Mouse (Mus musculus) MEL (cell line): Measurements from ENCODE around the gene Kif5c. TPM values are rescaled to one million over a fixed set of nuclear protein-coding genes. Genes with fewer than 3 reads are reported as not detected.

Experiments
- DNase-seq: peaks from one replicate; pipeline ENCODE4 v3.0.0; 2011; ENCODE audit warnings: low read depth, low spot score
- H3K27ac ChIP-seq: 2 replicates; pipeline ENCODE4 v1.5.1; 2012; ENCODE audit warnings: low read depth, mild to moderate bottlenecking, control low read depth, low read length, moderate library complexity; ENCODE audit not compliant: control insufficient read depth
- H3K27me3 ChIP-seq, 2 experiments: fragments of 150-350 bp in 1 of 2; sonication (generic) in 1 of 2; 2 replicates each; pipeline ENCODE4 v1.6.1; 2012; ENCODE audit warnings: low read length in 2 of 2, mild to moderate bottlenecking in 2 of 2, improper control_type of control experiment in 1 of 2, moderate library complexity in 1 of 2; ENCODE audit not compliant: insufficient read depth in 2 of 2, control insufficient read depth in 1 of 2
- H3K36me3 ChIP-seq, 2 experiments: 2 replicates each; pipeline ENCODE4 v1.6.1; 2012 to 2014; ENCODE audit warnings: low read length in 2 of 2, improper control_type of control experiment in 1 of 2, inconsistent platforms in 1 of 2, mild to moderate bottlenecking in 1 of 2; ENCODE audit not compliant: insufficient read depth in 2 of 2, control insufficient read depth in 1 of 2
- H3K4me1 ChIP-seq, 2 experiments: fragments of 150-350 bp in 1 of 2; sonication (generic) in 1 of 2; 2 replicates each; pipeline ENCODE4 v1.6.1; 2012; ENCODE audit warnings: low read length in 2 of 2, improper control_type of control experiment in 1 of 2, mild to moderate bottlenecking in 1 of 2; ENCODE audit not compliant: insufficient read depth in 2 of 2, control insufficient read depth in 1 of 2
- H3K4me3 ChIP-seq, 2 experiments: fragments of 150-350 bp in 1 of 2; sonication (generic) in 1 of 2; 2 replicates each; pipeline ENCODE4 v1.5.1; 2012; ENCODE audit warnings: low read depth in 2 of 2, low read length in 2 of 2, mild to moderate bottlenecking in 2 of 2, moderate library complexity in 2 of 2, control low read depth in 1 of 2, improper control_type of control experiment in 1 of 2; ENCODE audit not compliant: control insufficient read depth in 1 of 2, insufficient read depth in 1 of 2
- H3K79me2 ChIP-seq: 2 replicates; pipeline ENCODE4 v1.6.1; 2012; ENCODE audit warnings: mild to moderate bottlenecking, low read length, moderate library complexity; ENCODE audit not compliant: control insufficient read depth, poor library complexity, insufficient read depth
- H3K9ac ChIP-seq: 2 replicates; pipeline ENCODE4 v1.6.1; 2012; ENCODE audit warnings: low read depth, mild to moderate bottlenecking, control low read depth, low read length, moderate library complexity; ENCODE audit not compliant: control insufficient read depth, poor library complexity, severe bottlenecking
- H3K9me3 ChIP-seq: fragments of 150-350 bp; sonication (generic); replicated peaks from 2 replicates; pipeline ENCODE4 v1.6.1; 2012; ENCODE audit warnings: mild to moderate bottlenecking, low read length, improper control_type of control experiment, moderate library complexity; ENCODE audit not compliant: insufficient read depth
- CHD1 ChIP-seq: IDR thresholded peaks from 2 replicates; pipeline ENCODE4 v1.6.1; 2012; ENCODE audit warnings: low read depth, mild to moderate bottlenecking, inconsistent platforms, low read length, improper control_type of control experiment
- CHD2 ChIP-seq: IDR thresholded peaks from 2 replicates; pipeline ENCODE4 v1.6.1; 2011; ENCODE audit warnings: low read length, improper control_type of control experiment
- CTCF ChIP-seq, 3 experiments: IDR thresholded peaks in 2 of 3; conservative IDR thresholded peaks in 1 of 3; 2 replicates each; pipeline ENCODE4 v1.5.1; 2011 to 2012; ENCODE audit warnings: low read length in 3 of 3, low read depth in 2 of 3, mild to moderate bottlenecking in 2 of 3, improper control_type of control experiment in 1 of 3, inconsistent platforms in 1 of 3, mixed read lengths in 1 of 3, moderate library complexity in 1 of 3; ENCODE audit not compliant: control insufficient read depth in 1 of 3, insufficient read depth in 1 of 3, poor library complexity in 1 of 3, severe bottlenecking in 1 of 3
- E2F4 ChIP-seq: IDR thresholded peaks from 2 replicates; pipeline ENCODE4 v1.6.1; 2011; ENCODE audit warnings: low read depth, low read length, improper control_type of control experiment, borderline replicate concordance
- GABPA ChIP-seq: IDR thresholded peaks from 2 replicates; pipeline ENCODE4 v1.6.1; 2012; ENCODE audit warnings: low read depth, mild to moderate bottlenecking, inconsistent platforms, low read length, improper control_type of control experiment, moderate library complexity
- GATA1 ChIP-seq: IDR thresholded peaks from 2 replicates; pipeline ENCODE4 v1.6.1; 2011; ENCODE audit warnings: low read depth, low read length, improper control_type of control experiment
- KAT2A ChIP-seq: conservative IDR thresholded peaks from 2 replicates; pipeline ENCODE4 v1.6.1; 2012; ENCODE audit warnings: low read depth, low read length, improper control_type of control experiment, inconsistent platforms
- MAX ChIP-seq: IDR thresholded peaks from 2 replicates; pipeline ENCODE4 v1.6.1; 2011; ENCODE audit warnings: low read length, improper control_type of control experiment
- MXI1 ChIP-seq: IDR thresholded peaks from 2 replicates; pipeline ENCODE4 v1.6.1; 2011; ENCODE audit warnings: mild to moderate bottlenecking, low read depth, low read length, improper control_type of control experiment
- MYB ChIP-seq: IDR thresholded peaks from 2 replicates; pipeline ENCODE4 v1.6.1; 2011; ENCODE audit warnings: mild to moderate bottlenecking, low read depth, low read length, improper control_type of control experiment
- MYC ChIP-seq: IDR thresholded peaks from 2 replicates; pipeline ENCODE4 v1.6.1; 2011; ENCODE audit warnings: low read depth, mild to moderate bottlenecking, low read length, improper control_type of control experiment, moderate library complexity
- NELFE ChIP-seq: IDR thresholded peaks from 2 replicates; pipeline ENCODE4 v1.6.1; 2011; ENCODE audit warnings: low read depth, low read length, improper control_type of control experiment
- NRF1 ChIP-seq: IDR thresholded peaks from 2 replicates; pipeline ENCODE4 v1.6.1; 2014; ENCODE audit warnings: low read depth, mild to moderate bottlenecking, inconsistent platforms, low read length, improper control_type of control experiment, moderate library complexity; ENCODE audit not compliant: poor library complexity, insufficient read depth, severe bottlenecking
- POLR2A ChIP-seq, 2 experiments: IDR thresholded peaks; 2 replicates each; pipeline ENCODE4 v1.6.1; 2011 to 2012; ENCODE audit warnings: low read length in 2 of 2, mild to moderate bottlenecking in 2 of 2, control low read depth in 1 of 2, improper control_type of control experiment in 1 of 2, low read depth in 1 of 2, moderate library complexity in 1 of 2; ENCODE audit not compliant: control insufficient read depth in 1 of 2, insufficient read depth in 1 of 2, poor library complexity in 1 of 2
- POLR2AphosphoS5 ChIP-seq: IDR thresholded peaks from 2 replicates; pipeline ENCODE4 v1.6.1; 2012; ENCODE audit warnings: low read depth, borderline replicate concordance, mild to moderate bottlenecking, inconsistent platforms, low read length, moderate library complexity, mixed read lengths
- RAD21 ChIP-seq: IDR thresholded peaks from 2 replicates; pipeline ENCODE4 v1.6.1; 2011; ENCODE audit warnings: mild to moderate bottlenecking, low read depth, low read length, improper control_type of control experiment
- SIN3A ChIP-seq: IDR thresholded peaks from 2 replicates; pipeline ENCODE4 v1.6.1; 2012; ENCODE audit warnings: low read length, improper control_type of control experiment, inconsistent platforms
- TAL1 ChIP-seq: IDR thresholded peaks from 2 replicates; pipeline ENCODE4 v1.6.1; 2012; ENCODE audit warnings: mild to moderate bottlenecking, inconsistent platforms, low read length, moderate library complexity, mixed read lengths
- UBTF ChIP-seq: IDR thresholded peaks from 2 replicates; pipeline ENCODE4 v1.6.1; 2012; ENCODE audit warnings: low read depth, mild to moderate bottlenecking, inconsistent platforms, low read length, improper control_type of control experiment, moderate library complexity, borderline replicate concordance; ENCODE audit not compliant: insufficient read depth
- USF1 ChIP-seq: IDR thresholded peaks from 2 replicates; pipeline ENCODE4 v1.6.1; 2014; ENCODE audit warnings: low read depth, mild to moderate bottlenecking, inconsistent platforms, low read length, improper control_type of control experiment, moderate library complexity
- ZKSCAN1 ChIP-seq: IDR thresholded peaks from 2 replicates; pipeline ENCODE4 v1.6.1; 2012; ENCODE audit warnings: low read depth, mild to moderate bottlenecking, inconsistent platforms, low read length, improper control_type of control experiment, moderate library complexity
- ZMIZ1 ChIP-seq: IDR thresholded peaks from 2 replicates; pipeline ENCODE4 v1.6.1; 2012; ENCODE audit warnings: low read depth, mild to moderate bottlenecking, inconsistent platforms, low read length, improper control_type of control experiment, moderate library complexity
- polyA plus RNA-seq, 2 experiments: library from polyadenylated mRNA; stranded (reverse) in 1 of 2; unstranded in 1 of 2; fragments of >175 nt in 1 of 2; fragments of >200 nt in 1 of 2; gene quantifications; 2 replicates each; pipeline versions ENCODE4 v1.2.1 to v1.2.4; 2012; ENCODE audit warnings: low replicate concordance in 2 of 2, low read depth in 1 of 2; ENCODE audit not compliant: insufficient read length in 2 of 2, insufficient read depth in 1 of 2, missing spikeins in 1 of 2
- total RNA-seq: library from RNA; depleted of rRNA; stranded (reverse); fragments of 300-350 nt; gene quantifications from 2 replicates; pipeline ENCODE4 v1.2.3, GENCODE M21; 2012

The Kif5c gene
- total and polyA plus RNA-seq, 3 experiments = 0.26 to 0.39 TPM; not detected in 1

DNA sequence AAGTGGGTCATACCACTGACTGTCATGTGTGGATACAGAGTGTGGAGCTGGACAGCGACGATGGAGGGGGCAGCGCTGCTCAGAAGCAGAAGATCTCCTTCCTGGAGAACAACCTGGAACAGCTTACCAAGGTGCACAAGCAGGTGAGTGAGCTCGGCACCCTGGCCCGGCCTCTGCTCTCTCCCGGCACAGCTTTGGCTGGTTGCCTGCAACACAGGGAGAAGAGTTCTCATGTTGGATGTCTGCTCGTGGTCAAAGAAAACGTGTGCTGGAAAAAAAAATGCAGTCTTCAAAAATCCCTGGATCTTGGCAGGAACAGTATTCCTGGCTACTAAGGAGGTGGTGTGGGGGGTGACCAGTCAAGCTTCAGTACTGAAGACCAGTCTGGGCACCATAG lies 133.1 kb downstream of the Kif5c start (continued):
- no peak for TF ChIP-seq NELFE
- no peak for TF ChIP-seq GABPA
- TF ChIP-seq POLR2A (IDR thresholded peaks at IDR 0.05; ENCODE audit: control insufficient read depth in 1 of 2, insufficient read depth in 1 of 2, low read depth in 1 of 2, low read length in 2 of 2, poor library complexity in 1 of 2) = no peak

DNA sequence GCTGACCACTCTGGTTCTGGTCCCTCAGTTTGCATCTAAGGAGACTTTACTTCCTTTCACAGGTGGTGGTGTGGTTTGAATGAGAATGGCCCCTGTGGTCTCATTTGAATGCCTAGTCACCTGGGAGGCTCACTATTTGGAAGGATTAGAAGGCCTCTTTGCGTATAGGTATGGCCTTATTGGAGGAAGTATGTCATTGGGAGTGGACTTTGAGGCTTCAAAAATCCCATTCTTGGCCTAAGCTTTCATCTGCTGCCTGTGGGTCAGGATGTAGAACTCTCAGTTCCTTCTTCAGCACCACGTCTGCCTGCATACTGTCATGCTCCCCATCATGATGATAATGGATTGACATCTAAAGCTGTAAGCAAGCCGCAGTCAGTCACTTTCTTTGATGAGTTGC lies 134.0 kb downstream of the Kif5c start:
- H3K27ac ChIP-seq = no peak overlapping the region

DNA sequence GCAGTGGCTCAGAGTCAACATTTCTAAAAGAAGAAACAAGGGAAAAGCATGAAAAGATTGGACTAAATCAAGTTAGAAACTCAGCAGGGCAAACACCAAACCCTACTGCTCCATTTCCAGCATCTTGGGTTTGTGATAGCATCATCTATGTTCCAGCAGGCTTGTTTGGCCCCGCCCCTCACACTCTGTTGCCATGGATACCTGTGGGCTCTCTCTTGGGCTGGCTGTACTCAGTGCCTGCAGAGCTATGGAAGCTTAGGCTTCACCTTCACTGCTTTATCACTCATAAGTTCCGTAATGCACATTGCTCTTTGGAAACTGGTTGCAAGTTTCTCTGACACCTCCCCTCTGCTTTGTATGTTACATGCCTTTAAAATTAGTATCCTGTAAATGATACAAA lies 136.0 kb downstream of the Kif5c start:
- Histone ChIP-seq H3K9ac (no peak overlapping the region), H3K27me3 (no peaks in the 10 kb centered on the region), H3K4me1 (peaks cover 0 to 3% of the 10 kb centered on the region in 2 experiments; a peak in 2 of 4 replicates), H3K9me3 (no peaks in the 10 kb centered on the region), H3K4me3 (no peak overlapping the region), H3K27ac (no peak overlapping the region), H3K36me3 (no peaks in the 10 kb centered on the region), H3K79me2 (no peaks in the 10 kb centered on the region)
- peak; percentile 44 for DNase-seq
- no peak for TF ChIP-seq MXI1
- TF ChIP-seq TAL1 = no peak
- TF ChIP-seq SIN3A = no peak
- TF ChIP-seq ZMIZ1 = no peak
- no peak for TF ChIP-seq CHD2
- no peak for TF ChIP-seq ZKSCAN1
- TF ChIP-seq RAD21 = no peak
- no peak for TF ChIP-seq KAT2A

More for the DNA sequence above, 134.0 kb downstream of the Kif5c start:
- peaks cover 0 to 3% of the 10 kb centered on the region in 2 experiments; a peak in 2 of 4 replicates for H3K4me1 ChIP-seq
- H3K9me3 ChIP-seq = no peaks in the 10 kb centered on the region
- H3K36me3 ChIP-seq = no peaks in the 10 kb centered on the region
- H3K27me3 ChIP-seq = no peaks in the 10 kb centered on the region
- H3K79me2 ChIP-seq = no peaks in the 10 kb centered on the region
- DNase-seq = no peak
- no peak overlapping the region for H3K4me3 ChIP-seq
- TF ChIP-seq GATA1 (no peak), NRF1 (no peak), MAX (no peak), UBTF (no peak), MYC (no peak), E2F4 (no peak), USF1 (no peak), ZMIZ1 (no peak), POLR2AphosphoS5 (no peak), CTCF (IDR thresholded peaks at IDR 0.05 in 2 of 3, conservative IDR thresholded peaks at IDR 0.05 in 1 of 3; ENCODE audit: control insufficient read depth in 1 of 3, insufficient read depth in 1 of 3, low read depth in 2 of 3, low read length in 3 of 3, poor library complexity in 1 of 3, severe bottlenecking in 1 of 3) (no peak), MYB (no peak), TAL1 (no peak), POLR2A (IDR thresholded peaks at IDR 0.05; ENCODE audit: control insufficient read depth in 1 of 2, insufficient read depth in 1 of 2, low read depth in 1 of 2, low read length in 2 of 2, poor library complexity in 1 of 2) (no peak), CHD1 (no peak)
- no peak overlapping the region for H3K9ac ChIP-seq
